Mouse (Mus musculus) erythroblast, embryonic 14.5 days (primary cell): ENCODE results near the gene Bmp6.

Experiments used
- GATA1 ChIP-seq: IDR thresholded peaks from 2 replicates; pipeline ENCODE4 v1.6.1; 2012; ENCODE audit warnings: low read length, inconsistent platforms, mixed read lengths
- TAL1 ChIP-seq: IDR thresholded peaks from 3 replicates; pipeline ENCODE4 v1.6.1; 2012; ENCODE audit warnings: low read length, inconsistent platforms, mixed read lengths

GRCm38 (mm10) chr13:38501314-38501713, 156.4 kb downstream of the Bmp6 start:
- TF ChIP-seq TAL1 (no peak), GATA1 (no peak)
